Mouse (Mus musculus) lung, postnatal 4 days (tissue): ENCODE data around the gene Timp2.

ENCODE experiments used
- DNase-seq, 2 experiments: peaks; one replicate each; pipeline ENCODE4 v3.0.0; 2021

Gene Timp2

DNA sequence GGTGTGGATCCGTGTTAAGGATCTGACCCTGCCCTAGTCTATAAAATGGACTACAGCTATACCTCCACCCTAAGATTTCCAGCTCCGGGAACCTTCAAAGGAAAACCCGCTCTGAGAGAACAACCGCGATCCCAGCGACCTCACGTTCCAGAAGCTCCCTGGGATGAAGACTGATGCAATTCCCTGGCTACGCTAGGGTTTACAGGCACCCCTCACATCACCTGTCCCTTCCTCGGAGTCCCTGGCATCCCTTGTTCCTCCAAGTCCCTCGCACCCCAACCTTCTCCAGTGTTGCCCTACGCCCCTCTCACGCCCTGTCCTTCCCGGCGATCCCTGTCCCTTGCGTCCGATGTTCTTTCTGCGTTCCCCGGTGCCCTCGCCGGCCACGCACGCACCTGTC lies 66.0 kb downstream of the Timp2 start:
- no peak for DNase-seq

DNA sequence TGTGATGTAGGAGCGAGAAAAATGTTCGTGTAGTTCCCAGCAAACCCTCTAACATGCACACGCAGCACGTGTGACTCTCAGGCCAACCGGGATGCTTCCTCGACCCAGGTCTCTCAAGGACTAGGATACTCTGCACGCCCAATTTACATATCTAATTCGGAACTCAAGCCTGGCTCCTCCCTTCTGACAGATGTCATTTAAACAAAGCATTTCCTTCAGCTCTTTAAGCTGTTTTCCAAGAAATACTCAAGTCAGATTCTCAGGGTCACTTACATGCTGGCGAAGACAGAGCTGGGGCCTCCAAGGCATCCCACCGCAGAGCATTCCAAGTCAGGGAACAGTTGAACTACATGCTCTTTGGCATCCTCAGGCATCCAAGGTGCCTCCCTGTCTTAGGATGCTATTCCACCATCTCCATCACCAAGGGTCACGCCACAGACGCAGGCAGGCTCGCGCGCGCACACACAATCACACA lies 66.5 kb downstream of the Timp2 start:
- DNase-seq: no peak

DNA sequence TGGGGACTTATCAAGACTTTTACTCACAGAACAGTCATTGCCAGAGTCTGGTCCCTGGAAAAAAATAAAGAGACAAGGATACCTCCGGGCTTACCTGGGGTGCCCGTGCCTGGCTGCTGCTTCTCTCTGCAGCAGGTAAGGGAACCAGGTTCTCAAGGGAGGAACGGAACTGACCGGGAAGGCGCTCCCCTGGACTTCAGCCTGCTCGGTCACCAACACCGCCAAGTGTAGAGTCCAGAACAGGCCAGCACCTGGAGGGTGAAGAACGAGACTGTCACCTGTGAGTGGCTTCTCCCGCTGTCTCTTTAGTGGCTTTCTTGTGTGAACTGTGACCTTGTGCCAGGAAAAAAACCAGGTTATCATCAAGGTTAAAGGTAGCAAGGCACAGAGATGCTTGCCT lies 68.0 kb downstream of the Timp2 start:
- no peak for DNase-seq

DNA sequence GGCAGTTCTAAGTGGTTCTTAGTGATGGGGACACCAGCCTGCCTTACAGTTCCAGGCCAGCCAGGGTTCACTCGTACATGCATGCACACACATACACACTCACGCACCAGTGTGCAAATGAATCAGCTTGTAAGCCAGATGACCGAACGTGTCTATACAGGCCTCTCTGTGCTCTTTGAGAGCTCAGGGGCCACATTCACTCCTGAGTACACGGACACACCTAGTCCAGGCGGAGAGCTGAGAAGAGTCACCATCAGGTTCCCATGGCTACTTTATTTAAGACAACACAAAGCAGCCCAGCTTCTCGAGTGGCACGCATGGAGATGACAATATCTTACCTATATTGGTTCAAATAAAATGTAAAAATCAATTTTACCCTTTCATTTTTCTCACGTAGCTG lies 69.1 kb downstream of the Timp2 start:
- no peak for DNase-seq

DNA sequence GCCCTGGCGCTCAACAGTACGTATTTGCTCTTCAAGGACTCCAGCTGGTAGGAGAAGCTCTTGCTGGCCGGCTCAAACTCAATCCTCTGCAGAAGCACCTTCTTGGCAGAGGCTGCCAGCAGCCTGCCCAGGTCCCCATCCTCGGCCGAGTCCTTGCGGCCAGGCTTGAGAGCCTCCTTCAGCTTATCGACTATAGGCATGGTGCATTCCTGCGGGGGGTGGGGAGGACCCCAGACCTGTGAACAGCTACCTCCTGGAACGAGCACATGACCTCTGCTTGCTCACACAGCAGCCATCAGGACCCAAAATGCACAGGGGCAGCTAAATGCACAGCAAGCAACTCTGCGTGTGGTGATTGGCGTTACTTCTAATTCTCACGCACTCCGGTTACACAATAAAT lies 69.7 kb downstream of the Timp2 start:
- peak; percentile 74 to 91 for DNase-seq

DNA sequence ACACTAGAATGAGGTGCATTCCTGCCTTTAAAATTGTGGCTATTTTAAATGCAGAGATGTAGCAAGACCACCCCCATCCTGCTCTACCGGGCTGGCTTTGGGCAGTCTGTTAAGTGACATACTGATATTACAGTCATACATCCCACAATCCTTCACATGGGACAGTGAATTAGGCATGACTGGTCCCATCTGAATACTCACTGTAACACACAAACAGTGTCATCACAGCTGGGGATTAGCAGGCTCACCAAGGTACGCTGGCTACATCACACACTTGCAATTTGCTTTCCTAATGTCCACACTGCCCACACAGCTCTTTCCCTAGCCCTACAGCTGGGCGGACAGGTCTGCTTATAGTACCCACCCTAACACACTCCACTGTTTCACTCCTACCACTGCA lies 75.3 kb downstream of the Timp2 start:
- DNase-seq: no peak

DNA sequence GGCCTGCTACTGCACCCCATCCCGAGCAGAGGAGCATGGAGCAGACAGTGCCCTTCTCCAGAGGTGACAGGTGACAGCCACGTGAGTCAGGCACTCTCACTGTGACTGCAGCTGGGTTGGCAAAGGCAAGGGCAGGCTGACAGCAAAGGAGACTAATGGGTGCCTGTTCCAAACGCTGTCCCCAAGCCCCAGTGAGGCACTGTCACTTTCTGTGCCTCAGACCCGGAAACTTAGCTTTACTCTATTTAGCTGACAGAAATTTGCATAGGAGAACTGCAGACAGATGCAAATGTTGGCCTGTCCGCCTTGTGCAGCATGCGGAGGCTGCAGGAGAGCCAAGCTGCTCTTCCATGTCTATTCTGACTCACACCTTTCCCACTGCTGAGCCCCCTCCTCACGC lies 79.2 kb downstream of the Timp2 start:
- no peak for DNase-seq

DNA sequence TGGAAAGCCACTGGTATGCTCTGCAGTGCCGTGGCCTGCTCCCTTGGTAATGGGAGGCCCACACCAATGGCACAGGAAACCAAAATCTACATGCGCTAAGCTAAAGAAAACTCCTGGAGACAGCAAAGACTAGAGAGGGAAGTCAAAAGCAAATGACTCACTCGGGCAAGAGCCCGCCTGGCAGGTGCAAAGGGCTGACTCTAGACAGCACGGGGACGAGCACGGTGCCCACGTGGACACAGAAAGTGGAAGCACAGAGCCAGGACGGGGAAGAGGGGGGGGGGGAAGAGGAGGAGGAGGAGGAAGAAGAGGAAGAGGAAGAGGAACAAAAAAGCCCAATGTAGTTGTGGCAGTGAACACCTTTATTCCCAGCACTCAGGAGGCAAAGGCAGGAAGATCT lies 80.4 kb downstream of the Timp2 start:
- no peak for DNase-seq

DNA sequence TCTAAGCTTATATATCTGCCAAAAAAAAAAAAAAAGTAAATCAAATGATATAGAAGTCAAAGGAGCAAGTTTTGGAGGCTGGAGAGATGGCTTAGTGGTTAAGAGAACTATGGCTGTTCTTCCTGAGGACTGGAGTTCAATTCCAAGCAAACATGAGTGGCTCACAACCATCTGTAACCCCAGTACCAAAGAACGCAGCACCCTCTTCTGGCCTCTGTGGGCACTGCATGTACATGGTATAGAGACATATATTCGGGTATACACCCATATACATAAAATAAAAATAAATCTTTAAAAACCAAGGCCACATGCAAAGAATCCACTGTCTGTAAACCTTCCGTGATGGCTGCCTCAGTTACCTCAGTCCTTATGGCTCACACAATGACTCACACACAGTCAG lies 85.7 kb downstream of the Timp2 start:
- peak in 1 of 2 experiments; percentile 40 for DNase-seq

DNA sequence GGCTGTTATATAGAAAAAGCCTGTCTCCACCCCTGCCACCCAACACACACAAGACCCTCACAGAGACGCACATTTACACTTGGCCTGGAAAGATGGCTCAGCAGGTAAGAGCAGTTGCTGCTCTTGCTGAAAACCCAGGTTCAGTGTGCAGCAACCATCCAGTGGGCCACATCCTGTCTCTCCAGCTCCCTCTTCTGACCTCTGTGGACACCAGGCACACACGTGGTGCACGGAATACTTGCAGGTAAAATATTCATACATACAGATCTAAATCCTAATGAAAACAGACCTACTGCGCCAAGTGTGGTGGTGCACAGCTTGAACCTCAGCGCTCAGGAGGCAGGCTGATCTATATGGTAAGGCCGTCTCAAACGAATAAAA lies 88.9 kb downstream of the Timp2 start:
- DNase-seq: no peak

DNA sequence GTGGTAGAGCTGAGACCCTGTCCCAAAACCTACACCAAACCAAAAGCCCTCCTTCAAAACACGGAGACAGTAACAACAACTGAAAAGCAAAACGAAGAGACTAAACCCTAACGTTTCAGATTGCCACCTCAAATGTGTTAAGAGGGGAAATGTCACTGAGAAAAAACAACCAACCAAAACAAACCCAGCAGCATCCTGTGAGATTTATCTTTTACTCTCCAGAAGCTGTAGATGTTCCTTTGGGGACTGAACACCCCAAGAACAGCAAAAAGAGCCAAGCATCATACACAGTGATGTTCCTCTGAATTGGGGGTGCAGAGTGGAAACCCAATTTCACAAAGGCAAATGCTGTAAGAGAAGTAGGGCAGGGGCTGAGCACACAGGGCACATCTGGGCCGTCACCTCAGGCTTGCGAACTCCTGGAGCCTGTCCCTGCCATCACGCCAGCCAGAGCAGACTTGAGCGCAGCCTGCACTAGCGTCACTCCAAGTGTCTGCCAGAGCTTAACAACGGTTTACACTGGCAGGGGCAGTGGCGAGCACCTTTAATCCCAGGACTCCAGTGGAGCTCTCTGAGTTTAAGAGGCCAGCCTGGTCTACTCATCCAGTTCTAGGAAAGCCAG lies 89.4 kb downstream of the Timp2 start:
- no peak for DNase-seq

DNA sequence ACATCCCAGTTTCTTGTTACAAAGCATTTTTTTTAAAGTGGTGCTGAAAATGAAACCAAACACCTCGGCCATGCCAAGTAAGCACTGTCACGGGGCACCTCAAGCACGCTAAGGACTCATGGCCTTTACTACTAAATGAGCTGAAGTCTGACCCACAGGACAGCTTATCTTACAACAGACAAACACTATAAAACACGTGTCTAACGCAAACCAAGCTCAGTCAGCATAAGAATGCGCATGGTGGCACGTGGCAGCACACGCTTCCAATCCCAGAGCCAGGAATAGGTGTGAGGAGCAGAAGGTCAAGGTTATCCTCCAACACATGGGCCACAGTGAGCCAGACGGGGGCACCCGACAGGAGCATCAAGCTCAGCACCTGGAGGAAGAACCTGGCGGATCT lies 89.9 kb downstream of the Timp2 start:
- DNase-seq: no peak

DNA sequence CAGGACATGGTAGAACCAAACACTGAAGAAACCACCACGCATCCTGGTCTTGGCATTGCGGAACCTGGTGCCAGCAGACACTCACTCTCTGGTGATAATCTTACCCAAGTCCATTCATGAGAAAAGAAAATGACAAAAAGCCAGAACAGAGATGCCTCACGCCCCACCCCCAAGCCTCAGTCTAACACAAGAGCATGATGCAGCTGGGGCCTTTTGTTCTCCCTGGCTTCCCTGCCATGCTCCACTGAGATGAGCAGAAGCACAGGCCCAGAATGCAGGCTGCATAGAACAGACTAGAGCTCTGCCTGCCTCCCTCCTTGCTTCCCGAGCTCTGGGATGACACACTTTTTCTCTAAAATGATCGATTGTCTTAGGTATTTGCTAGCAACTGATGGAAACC lies 92.4 kb downstream of the Timp2 start:
- no peak for DNase-seq

DNA sequence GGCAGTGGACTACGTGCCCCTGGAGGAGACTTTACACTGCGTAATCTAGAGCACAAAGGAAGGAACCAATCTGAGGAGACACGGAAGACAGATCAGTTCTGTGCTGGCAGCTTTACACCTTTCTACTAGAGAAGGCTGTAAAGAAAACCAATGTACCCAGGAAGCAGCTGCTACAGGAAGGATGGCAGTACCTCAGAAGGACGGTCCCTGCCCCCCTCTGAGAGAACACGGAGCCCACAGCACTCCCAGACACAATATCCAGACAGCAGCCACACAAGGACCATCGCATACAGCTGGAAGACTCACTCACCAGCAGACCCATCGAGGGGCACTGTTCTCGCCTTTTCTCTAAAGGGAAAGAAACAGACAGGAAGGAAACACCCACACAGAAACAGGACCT lies 95.5 kb downstream of the Timp2 start:
- no peak for DNase-seq

DNA sequence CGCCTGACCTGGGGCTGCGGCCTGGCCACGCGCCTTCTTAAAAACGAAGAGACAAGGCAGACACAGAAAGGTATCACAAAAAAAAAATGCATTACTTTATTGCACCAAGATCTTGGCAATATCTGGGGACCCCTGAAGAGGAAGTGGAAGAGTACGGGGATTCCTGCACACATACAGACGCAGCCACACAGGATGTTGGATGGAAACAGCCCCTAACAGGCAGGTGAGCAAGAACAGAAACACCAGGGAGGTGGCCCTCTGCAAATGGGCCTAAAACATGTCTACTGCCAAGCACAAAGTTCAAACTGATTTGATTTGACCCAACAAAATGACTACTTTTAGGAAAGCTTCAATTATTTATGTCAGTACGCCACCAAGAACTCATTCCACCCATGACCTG lies 96.0 kb downstream of the Timp2 start:
- no peak for DNase-seq

DNA sequence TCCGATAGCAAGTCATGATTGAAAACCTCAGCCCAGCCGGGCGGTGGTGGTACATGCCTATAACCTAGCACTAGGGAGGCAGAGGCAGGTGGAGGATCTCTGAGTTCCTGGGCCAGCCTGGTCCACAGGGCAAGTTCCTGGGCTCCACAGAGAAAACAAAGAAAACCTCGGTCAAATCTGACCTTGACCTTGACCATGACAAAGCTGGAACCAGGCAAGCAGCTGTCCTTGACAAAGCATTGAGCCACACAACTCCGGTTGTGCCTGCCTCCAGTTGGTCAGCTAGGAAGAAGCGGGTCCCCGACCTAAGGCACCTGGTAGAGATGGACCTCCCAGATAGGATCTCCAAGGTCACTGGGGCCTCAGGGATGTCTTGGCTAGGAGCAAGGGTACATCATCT lies 99.2 kb downstream of the Timp2 start:
- DNase-seq: no peak

DNA sequence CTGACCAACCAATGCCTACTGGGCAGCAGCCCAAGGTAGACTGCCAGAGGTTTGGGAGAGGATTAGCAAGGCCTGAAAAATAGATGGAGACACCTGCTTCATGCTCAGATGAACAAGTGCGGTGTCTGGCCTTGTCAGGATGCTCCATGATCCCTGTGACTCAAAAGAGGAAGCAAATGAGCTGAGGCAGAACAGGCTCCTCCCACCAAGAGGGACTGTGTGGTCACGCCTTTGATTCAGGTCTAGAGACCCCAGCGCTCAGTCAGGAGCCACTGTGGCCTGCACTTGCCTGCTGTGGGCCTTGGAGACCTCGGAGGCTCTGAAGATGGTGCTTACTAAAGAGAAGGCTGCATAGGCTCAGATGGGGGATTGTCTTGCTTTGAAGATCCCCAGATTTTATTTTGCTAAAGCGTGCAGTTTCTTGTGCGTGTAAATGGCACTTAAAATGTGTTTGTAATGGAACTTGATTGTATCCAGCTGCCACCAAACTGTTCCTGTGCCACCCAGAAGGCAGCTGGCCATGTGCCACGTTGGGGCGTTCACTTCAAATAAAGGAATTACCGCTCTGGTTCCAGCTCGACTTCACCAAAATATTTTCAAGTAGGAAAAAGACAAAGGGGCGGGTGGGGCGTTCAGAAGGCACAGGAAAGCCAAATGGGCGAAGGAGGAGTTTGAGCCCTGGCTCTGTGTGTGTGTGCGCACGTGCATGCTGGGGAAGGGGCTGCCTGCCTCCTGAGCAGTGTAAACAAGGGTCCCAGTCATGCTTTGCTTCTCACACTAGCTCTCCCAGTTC lies 101.2 kb downstream of the Timp2 start:
- DNase-seq: peak; percentile 81 to 90

DNA sequence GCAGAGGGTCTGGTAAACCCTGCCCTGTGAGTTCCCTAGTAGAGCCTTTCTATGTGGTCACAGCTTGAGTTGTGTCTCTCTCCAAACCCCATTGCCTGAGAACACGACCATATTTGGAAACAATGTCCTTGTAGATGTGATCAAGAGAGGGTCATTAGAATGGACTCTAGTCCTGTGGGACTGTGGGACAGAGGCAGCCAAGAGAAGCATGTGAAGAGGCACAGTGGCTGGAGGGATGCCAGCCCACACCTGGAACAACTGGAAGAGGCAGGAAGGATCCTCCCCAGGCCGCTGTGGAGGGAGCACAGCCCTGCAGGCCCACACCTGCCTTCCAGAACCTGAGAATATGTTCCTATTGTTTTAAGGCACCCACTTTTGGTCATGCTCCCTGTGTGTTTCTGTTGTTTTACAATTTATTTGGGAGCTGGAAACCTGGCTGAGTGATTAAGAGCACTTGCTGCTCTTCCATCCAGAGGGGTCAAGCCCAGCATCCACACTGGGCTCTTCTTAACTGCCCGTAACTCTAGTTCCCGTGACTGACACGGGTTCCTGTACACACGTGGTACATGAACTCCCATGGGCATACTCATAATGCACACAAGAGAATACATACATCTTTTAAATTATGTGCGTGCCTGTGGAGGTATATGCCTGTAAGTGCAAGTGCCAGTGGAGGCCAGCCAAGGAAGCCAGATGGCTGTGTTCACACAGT lies 101.9 kb downstream of the Timp2 start:
- DNase-seq: no peak
